8 mouse cellular contexts compared by ENCODE assay signal in genomic region chr11:113175323-113175722, GRCm38 (mm10).
DNase-seq lines count a peak whose midpoint lies in the region; ATAC-seq lines count a peak whose summit lies in the region.

No protein-coding gene starts in this region.

- intact Hi-C loops in heart, postnatal 36 days (cut with DNase I) = loop anchor here (1.0 to 10.0 kb wide), 5 partner anchors 125 to 629 kb away; partner anchors contain the start of gene Sstr2

- DNase-seq in heart, postnatal 36 days = peak; percentile 19 to 27
- DNase-seq in heart, adult 9 months (ENCODE audit: low spot score in 2 of 2) = no peak
- peak; percentile 56 for DNase-seq in urinary bladder, postnatal 25 days (ENCODE audit: low spot score)
- DNase-seq in urinary bladder, postnatal 4 days (ENCODE audit: low spot score in 2 of 2) = no peak
- DNase-seq in embryo, embryonic 11 days = peak; percentile 62
- DNase-seq in natural killer cell, adult 2 months (ENCODE audit: low spot score in 2 of 2) = peak; percentile 28 to 42
- no peak for DNase-seq in c-Kit-positive CD71-positive TER-119-positive erythroid progenitor cells, embryonic 14.5 days (ENCODE audit: low spot score)

- ATAC-seq in monocyte, adult 5-6 weeks (replicated peaks; ENCODE audit: insufficient number of reproducible peaks, low FRiP score, low TSS enrichment, poor library complexity, severe bottlenecking) = no peak

Comparison
In these comparisons a context has a peak if more than half of its experiments do, and no peak if none do; other contexts are left out.
1. DNase-seq: peak in heart, postnatal 36 days (2 of 2), urinary bladder, postnatal 25 days (single experiment), embryo, embryonic 11 days (single experiment) and natural killer cell, adult 2 months (2 of 2); none in heart, adult 9 months (0 of 2), urinary bladder, postnatal 4 days (0 of 2) and c-Kit-positive CD71-positive TER-119-positive erythroid progenitor cells, embryonic 14.5 days (single experiment).